Mouse (Mus musculus): Measurements from ENCODE around the gene Slc1a5.

GRCm38 (mm10) chr7:16827274-16827673 lies 46.1 kb downstream of the Slc1a5 start:
- TF ChIP-seq CTCF (IDR thresholded peaks at IDR 0.05; ENCODE audit: low read depth, low read length) (no peak), EP300 (IDR thresholded peaks at IDR 0.05; ENCODE audit: insufficient read depth, low read depth, low read length) (no peak)
